Mouse (Mus musculus): ENCODE data around the gene Pacsin3.

DNA sequence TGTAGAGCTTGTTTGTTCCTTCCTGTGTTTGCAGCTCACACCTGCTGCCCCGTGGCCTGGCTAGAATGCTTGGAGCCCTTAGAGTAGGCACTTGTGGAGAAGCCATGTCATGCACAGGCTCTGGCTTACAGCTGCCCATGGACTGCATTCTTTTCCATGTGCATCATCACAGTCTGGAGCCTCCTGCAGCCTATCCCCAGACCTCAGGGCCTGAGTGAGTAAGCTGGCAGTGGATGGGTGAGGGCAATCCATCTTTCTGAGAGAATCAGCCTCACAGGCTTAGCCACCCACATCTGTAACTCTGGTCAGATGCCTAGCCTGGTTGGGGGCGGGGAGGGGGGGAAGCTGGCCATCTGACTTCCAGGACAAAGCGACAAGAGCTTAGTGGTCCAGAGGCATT lies 43.4 kb downstream of the Pacsin3 start:
- TF ChIP-seq CTCF (IDR thresholded peaks at IDR 0.05; ENCODE audit: borderline replicate concordance, insufficient read depth, low read depth, low read length) = no peak
- TF ChIP-seq POLR2A (IDR thresholded peaks at IDR 0.05; ENCODE audit: borderline replicate concordance, insufficient read depth, low read length) = no peak
